Mouse (Mus musculus): ENCODE measurements around the gene Lpp.

DNA sequence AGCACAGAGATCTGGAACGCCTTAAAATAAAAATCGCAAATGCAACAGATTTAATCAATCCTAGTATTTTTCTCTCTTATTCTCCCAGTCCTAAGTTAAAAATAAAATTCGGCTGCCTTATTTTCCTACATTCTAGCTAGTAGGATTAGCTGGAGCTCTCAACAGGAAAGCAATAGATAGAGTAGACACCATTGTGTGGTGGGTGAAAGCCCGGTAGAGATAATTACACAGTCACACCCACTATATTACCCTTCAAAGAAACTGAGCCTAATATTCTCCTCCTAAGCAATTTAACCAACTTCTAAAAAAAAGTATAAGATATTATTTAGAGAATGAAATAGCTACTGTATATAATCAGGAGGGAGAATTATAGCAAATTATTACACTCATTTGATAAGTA lies 330.3 kb downstream of the Lpp start:
- no peak for TF ChIP-seq POLR2A (IDR thresholded peaks at IDR 0.05; ENCODE audit: borderline replicate concordance, control insufficient read depth, low read depth, low read length)
- no peak for TF ChIP-seq CTCF (IDR thresholded peaks at IDR 0.05; ENCODE audit: control insufficient read depth, insufficient read depth, low read length)
